Mouse (Mus musculus): ENCODE results near the gene Tnks1bp1.

Gene Tnks1bp1

GRCm38 (mm10) chr2:85103201-85103600 lies 55.4 kb downstream of the Tnks1bp1 start:
- CTCF ChIA-PET = no interaction called here
- POLR2A ChIA-PET = interaction anchor here in 1 of 4 experiments (0.6 kb wide), 1 partner anchor 61 kb away, joined by 4 read pairs; no protein-coding TSS in a partner anchor

DNA sequence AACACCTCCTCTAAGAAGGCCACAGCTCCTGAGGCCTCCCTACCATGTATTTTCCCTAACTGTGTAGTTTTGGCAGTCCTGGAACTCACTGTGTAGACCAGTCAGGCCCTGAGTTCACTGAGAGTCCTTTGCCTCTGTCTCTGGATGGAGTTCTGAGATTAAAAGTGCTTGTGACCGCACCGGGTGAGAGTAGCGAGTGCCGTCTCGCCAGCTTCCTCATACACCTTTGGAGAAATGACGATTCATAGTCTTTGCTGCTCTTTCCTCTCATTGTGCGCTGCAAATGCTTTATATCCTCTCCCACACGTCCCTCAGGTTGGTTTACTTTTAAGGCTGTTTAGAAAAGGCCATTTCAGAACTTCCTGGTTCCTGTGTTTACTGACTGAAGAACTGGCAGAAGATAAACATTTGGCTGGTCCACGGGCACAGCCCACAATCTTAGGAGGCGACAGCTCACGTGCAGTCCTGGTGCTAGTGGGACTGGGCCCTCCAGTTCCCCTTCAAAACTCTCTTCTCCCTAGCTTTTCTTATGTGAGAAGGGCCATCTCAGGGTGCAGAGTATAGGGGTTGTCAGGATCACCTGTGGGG lies 57.7 kb downstream of the Tnks1bp1 start:
- CTCF ChIA-PET = no interaction called here
- POLR2A ChIA-PET = interaction anchor here in 1 of 4 experiments (1.0 kb wide), 1 partner anchor 59 kb away, joined by 3 read pairs; no protein-coding TSS in a partner anchor

DNA sequence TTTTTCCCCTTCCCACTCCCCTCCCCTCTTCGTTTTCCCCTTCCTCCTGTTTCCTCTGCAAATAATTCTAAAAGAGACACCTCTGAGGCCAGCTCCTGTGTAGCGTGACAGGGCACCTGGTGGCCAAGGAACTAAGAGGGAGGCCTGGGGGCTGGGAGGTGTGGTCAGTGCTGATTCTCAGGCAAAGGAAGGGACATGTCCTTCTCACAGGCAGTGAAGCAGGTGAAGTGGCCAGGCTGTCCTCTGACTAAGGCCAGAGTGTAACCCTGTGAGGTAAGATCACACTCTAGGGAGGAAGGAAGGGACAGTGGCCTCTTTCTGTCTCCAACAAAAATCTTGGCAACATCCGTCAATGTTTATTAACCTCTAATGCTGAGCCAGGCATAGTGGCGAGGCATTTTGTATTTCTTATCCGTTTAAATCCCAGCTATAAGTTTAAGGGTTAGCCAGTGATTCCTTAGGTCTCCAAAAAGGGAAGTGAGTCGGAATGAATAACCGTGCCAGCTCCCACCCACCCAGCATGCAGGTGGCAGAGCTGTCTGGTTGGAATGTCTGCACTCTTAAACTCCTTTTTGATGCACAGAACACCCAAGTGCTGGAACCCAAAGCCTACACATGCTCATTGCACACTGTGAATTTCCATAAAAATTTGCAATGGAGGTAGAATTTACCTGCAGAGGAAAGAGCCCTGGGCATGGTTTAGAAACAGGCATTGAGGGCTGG lies 58.4 kb downstream of the Tnks1bp1 start:
- ChIA-PET CTCF (no interaction called here), POLR2A (no interaction called here)

GRCm38 (mm10) chr2:85106941-85107340 lies 59.1 kb downstream of the Tnks1bp1 start:
- POLR2A ChIA-PET = no interaction called here
- CTCF ChIA-PET = no interaction called here

DNA sequence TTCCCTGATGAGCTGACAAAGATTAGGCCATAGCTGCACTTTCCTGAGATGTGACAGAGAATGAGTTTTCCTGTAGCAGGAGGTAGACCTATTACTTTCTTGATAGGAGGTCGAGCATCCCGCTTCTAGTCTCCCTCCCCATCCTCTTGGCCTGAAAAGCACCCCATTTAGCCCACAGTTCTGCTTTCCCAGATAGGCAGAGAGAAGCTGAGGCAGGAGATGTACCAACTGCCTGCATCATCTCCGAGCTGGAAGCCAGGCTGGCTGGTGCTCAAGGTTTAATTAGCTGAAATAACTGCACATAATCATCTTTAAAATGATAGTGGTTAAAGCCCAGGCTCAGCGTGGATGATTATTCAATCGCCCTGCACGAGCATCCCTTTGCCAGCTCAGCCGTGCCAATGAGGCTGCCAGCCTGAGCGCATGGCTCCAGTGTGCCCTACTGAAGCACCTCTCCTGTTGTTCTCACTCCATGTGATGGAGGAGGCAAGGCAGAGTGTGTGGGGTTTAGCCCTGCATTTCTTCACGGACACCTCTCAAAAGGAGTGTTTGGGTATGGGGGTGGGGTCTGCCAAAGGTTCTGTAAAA lies 62.6 kb downstream of the Tnks1bp1 start:
- CTCF ChIA-PET = interaction anchor here in 1 of 4 experiments (0.8 kb wide), 1 partner anchor 15 kb away, joined by 3 read pairs; no protein-coding TSS in a partner anchor
- POLR2A ChIA-PET = no interaction called here
